Mouse (Mus musculus) heart, postnatal 0 days (tissue): ENCODE data around the gene Dnah2.

Source experiments
- CTCF ChIP-seq: IDR thresholded peaks from 2 replicates; pipeline ENCODE4 v1.5.1; 2016; ENCODE audit warnings: antibody characterized with exemption, control low read depth, low read depth
- EP300 ChIP-seq: IDR thresholded peaks from 2 replicates; pipeline ENCODE4 v1.6.1; 2016; ENCODE audit warnings: antibody characterized with exemption, low read depth

DNA sequence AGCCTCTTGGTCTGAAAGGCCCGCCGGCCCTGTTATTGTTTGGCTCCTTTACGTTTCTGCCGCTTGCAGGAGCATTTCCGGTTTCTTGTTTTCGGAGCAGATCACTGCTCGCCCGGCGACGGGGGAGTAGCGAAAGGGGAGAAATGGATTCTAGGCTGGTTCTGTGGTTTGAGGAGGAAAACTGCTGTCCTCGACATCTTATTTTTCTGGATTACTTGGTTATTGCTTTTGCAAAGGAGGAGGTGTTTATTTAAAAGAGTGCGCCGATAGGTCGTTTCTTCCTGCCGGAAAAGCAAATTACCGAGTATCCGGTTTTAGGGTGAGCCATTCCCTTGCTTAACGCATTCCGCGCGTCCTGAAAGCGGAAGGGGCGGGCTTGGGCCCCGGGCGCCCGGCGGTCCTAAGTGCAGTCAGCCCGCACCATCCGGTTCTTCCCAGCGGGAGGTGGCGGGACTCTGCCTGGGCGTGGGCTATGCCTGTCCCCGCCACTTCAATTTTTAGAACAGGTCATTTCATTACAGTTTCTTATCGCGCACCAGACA, 32.3 kb upstream of the Dnah2 start:
- peak; percentile 63; the same call in 1 of the 2 replicates for TF ChIP-seq EP300
- TF ChIP-seq CTCF, result no peak
